In the genomic region with DNA sequence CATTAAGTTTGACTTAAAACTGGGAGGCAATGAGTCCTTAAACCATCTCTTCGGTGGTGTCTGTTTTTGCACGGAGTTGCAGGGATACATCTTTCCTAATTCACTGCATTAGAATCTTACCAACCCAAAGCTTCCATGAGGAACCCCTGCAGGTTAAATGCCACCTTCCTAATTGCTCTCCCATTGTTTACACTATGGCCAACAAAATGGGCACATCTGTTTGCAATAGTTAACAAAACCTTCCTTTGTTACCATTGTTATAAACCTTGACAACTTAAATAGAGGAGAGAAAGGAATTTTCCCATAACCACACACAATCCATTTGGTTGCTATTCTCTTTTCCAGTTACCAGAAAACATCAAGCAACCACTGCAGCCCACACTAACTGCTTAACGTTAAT, we compare ENCODE assay signal across 16 mouse cellular contexts. TPM values are rescaled to one million over a fixed set of nuclear protein-coding genes. Genes with fewer than 3 reads are reported as not detected.
"Had no signal": no experiment of that assay in that cellular context is flagged by ENCODE, and none has a peak within 500 bp of the region (broad histone marks: within the 10 kb centered on the region; RNA-seq: fewer than 3 reads in every experiment).

No protein-coding gene starts in this region.

- DNase-seq: left cerebral cortex, postnatal 4 days; liver, embryonic 13.5 days; liver, postnatal 0 days; lung, adult 18-20 months; lung, adult 2 months; lung, embryonic 14.5 days; lung, postnatal 10 days; lung, postnatal 14 days; lung, postnatal 36 days; lung, postnatal 4 days; midbrain, embryonic 14.5 days had no signal

RNA-seq across cellular contexts. Expression of a gene that starts 5.9 kb away (rescaled TPM):
- total RNA-seq: liver, adult 2 months; megakaryocyte progenitor cell, adult 5-6 weeks; megakaryocyte, adult 5-6 weeks; megakaryocyte-erythroid progenitor cell, adult 5-6 weeks; monocyte, adult 5-6 weeks had no signal
